Mouse (Mus musculus) midbrain, embryonic 14.5 days (tissue): ENCODE results near the gene Mtrex. TPM values are rescaled to one million over a fixed set of nuclear protein-coding genes. Genes with fewer than 3 reads are reported as not detected.

Experiments used
- ATAC-seq: fragments of 200-750 bp; cut with Nextera tagmentation; 2 replicates; pipeline ENCODE4 v1.8.0; 2017; ENCODE audit warnings: moderate number of reproducible peaks, moderate library complexity; ENCODE audit not compliant: low FRiP score, low TSS enrichment
- DNase-seq: peaks from one replicate; pipeline ENCODE4 v3.0.0-alpha.2; 2015
- H3K27ac ChIP-seq: fragments of 300-500 bp; sonication (generic); replicated peaks from 2 replicates; pipeline ENCODE4 v1.5.1; 2014; ENCODE audit warnings: mild to moderate bottlenecking, low read depth, low read length, moderate library complexity
- H3K27me3 ChIP-seq: fragments of 300-500 bp; sonication (generic); 2 replicates; pipeline ENCODE4 v1.6.1; 2014; ENCODE audit warnings: low read length, control low read depth, mixed read lengths; ENCODE audit not compliant: control insufficient read depth, insufficient read depth
- H3K36me3 ChIP-seq: fragments of 300-500 bp; sonication (generic); 2 replicates; pipeline ENCODE4 v1.6.1; 2014; ENCODE audit warnings: low read length, control low read depth; ENCODE audit not compliant: control insufficient read depth, insufficient read depth
- H3K4me1 ChIP-seq: fragments of 300-500 bp; sonication (generic); 2 replicates; pipeline ENCODE4 v1.6.1; 2014; ENCODE audit warnings: mild to moderate bottlenecking, antibody characterized with exemption, low read length, control low read depth; ENCODE audit not compliant: control insufficient read depth, insufficient read depth
- H3K4me2 ChIP-seq: fragments of 300-500 bp; sonication (generic); 2 replicates; pipeline ENCODE4 v1.6.1; 2014; ENCODE audit warnings: mild to moderate bottlenecking, low read length, moderate library complexity
- H3K4me3 ChIP-seq: fragments of 300-500 bp; sonication (generic); replicated peaks from 2 replicates; pipeline ENCODE4 v1.5.1; 2014; ENCODE audit warnings: low read depth, low read length
- H3K9ac ChIP-seq: fragments of 300-500 bp; sonication (generic); replicated peaks from 2 replicates; pipeline ENCODE4 v1.6.1; 2014; ENCODE audit warnings: mild to moderate bottlenecking, low read length, moderate library complexity
- H3K9me3 ChIP-seq: fragments of 300-500 bp; sonication (generic); 2 replicates; pipeline ENCODE4 v1.6.1; 2016; ENCODE audit warnings: low read length, control low read depth, mixed read lengths; ENCODE audit not compliant: control insufficient read depth
- WGBS: fragments of 180-500 bp; shearing (Covaris S2); extraction: QIAGEN DNeasy Blood & Tissue Kit; methylation state at CpG from one replicate; pipeline ENCODE4 v1.1.7; 2014; 5-methylcytosine and 5-hydroxymethylcytosine counted together
- polyA plus RNA-seq: library from polyadenylated mRNA; unstranded; fragments of >200 nt; fragmentation: Nextera tagmentation; extraction: Ambion mirVana; gene quantifications from 2 replicates; pipeline ENCODE4 v1.2.1, GENCODE M21; 2014

Gene Mtrex
- polyA plus RNA-seq, 1 experiment from 2014 or later, result 69.5 TPM

DNA sequence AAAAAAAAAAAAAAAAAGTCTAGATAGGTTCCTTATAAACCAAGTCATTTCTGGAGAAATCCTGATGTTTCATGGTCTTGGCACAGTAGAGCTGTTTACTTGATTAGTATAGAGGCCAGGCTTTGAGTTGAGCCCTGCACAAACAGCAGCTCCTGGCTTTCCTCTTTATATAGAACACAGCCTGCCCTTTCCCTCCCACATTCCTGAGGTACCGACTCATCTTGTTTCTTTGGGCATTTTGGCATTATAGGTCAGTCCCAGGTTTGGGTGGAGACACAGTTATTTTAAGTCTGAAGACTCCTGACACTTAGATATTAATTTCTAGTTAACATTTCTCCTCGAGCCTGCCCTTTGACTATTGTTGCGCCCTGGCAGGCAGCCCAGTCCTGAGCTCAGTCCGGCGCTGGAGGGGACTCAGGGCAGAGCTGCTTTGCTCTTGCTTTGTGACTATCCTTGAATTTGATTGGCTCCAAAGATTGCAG, 65.3 kb downstream of the Mtrex start:
- Histone ChIP-seq H3K27me3 (no peaks in the 10 kb centered on the region), H3K9me3 (no peaks in the 10 kb centered on the region), H3K9ac (no peak overlapping the region), H3K4me3 (no peak overlapping the region), H3K36me3 (peaks cover 42% of the 10 kb centered on the region), H3K4me2 (no peak overlapping the region), H3K4me1 (no peaks in the 10 kb centered on the region), H3K27ac (no peak overlapping the region)
- peak; percentile 55 for DNase-seq
- WGBS, result 41% methylated on average over 5 of the region's 5 CpGs
- no peak for ATAC-seq

GRCm38 (mm10) chr13:112860911-112861310, 66.3 kb downstream of the Mtrex start:
- no peak overlapping the region for H3K27ac ChIP-seq
- ATAC-seq (no peak), DNase-seq (no peak)
- peaks cover 33% of the 10 kb centered on the region for H3K36me3 ChIP-seq
- no peak overlapping the region for H3K4me2 ChIP-seq
- H3K4me1 ChIP-seq, result no peaks in the 10 kb centered on the region
- H3K27me3 ChIP-seq, result no peaks in the 10 kb centered on the region
- 95% methylated on average over 9 of the region's 9 CpGs for WGBS
- no peak overlapping the region for H3K9ac ChIP-seq
- no peaks in the 10 kb centered on the region for H3K9me3 ChIP-seq
- no peak overlapping the region for H3K4me3 ChIP-seq

- H3K4me2 ChIP-seq, result no peak overlapping the region
- WGBS, result 89% methylated on average over 2 of the region's 2 CpGs
- H3K9ac ChIP-seq, result no peak overlapping the region
- no peaks in the 10 kb centered on the region for H3K9me3 ChIP-seq
- H3K27ac ChIP-seq, result no peak overlapping the region
- H3K4me1 ChIP-seq, result no peaks in the 10 kb centered on the region
- H3K4me3 ChIP-seq, result no peak overlapping the region
- ATAC-seq (no peak), DNase-seq (no peak)
- peaks cover 27% of the 10 kb centered on the region for H3K36me3 ChIP-seq
- H3K27me3 ChIP-seq, result no peaks in the 10 kb centered on the region
Measured at GRCm38 (mm10) chr13:112860370-112860769, 66.8 kb downstream of the Mtrex start.

DNA sequence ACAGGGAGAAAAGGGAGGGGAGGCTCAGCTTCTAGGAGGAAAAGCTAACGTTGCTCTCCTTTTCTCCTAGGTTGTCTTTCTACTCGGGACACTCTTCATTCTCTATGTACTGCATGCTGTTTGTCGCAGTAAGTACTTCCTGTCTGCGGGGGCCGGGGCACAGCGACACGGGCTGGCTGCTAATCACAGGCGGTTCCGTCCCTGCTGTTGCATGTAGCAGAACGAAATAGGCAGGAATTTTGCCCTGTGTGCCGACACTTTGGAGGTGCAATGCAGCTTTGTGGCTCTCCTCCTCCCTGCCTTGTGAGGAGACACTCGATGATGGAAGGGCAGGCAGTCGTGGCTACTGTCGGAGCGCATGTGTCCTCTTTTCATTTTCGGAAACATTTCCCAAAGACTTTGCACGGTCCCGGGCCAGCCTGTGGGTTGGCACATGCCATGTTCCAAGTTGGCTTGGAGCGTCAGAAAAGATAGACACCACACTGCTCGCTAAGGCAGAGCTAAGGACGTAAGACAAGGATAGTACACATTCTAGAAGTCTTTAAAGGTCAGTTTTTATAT, 67.5 kb downstream of the Mtrex start:
- Histone ChIP-seq H3K4me2 (no peak overlapping the region), H3K4me3 (no peak overlapping the region), H3K9me3 (no peaks in the 10 kb centered on the region), H3K27ac (no peak overlapping the region), H3K36me3 (peaks cover 22% of the 10 kb centered on the region), H3K9ac (no peak overlapping the region), H3K27me3 (no peaks in the 10 kb centered on the region), H3K4me1 (no peaks in the 10 kb centered on the region)
- no peak for ATAC-seq
- WGBS, result 94% methylated on average over 21 of the region's 21 CpGs
- DNase-seq, result no peak

GRCm38 (mm10) chr13:112857921-112858320, 69.3 kb downstream of the Mtrex start:
- DNase-seq (no peak), ATAC-seq (no peak)
- no peak overlapping the region for H3K27ac ChIP-seq
- H3K9me3 ChIP-seq, result no peaks in the 10 kb centered on the region
- no peak overlapping the region for H3K4me2 ChIP-seq
- no peak overlapping the region for H3K4me3 ChIP-seq
- WGBS, result 72% methylated on average over 7 of the region's 7 CpGs
- no peaks in the 10 kb centered on the region for H3K27me3 ChIP-seq
- H3K36me3 ChIP-seq, result peaks cover 10% of the 10 kb centered on the region; the same call in 1 of the 2 replicates
- no peaks in the 10 kb centered on the region for H3K4me1 ChIP-seq
- no peak overlapping the region for H3K9ac ChIP-seq

GRCm38 (mm10) chr13:112854402-112854801, 72.8 kb downstream of the Mtrex start:
- Histone ChIP-seq H3K9ac (no peak overlapping the region), H3K4me1 (no peaks in the 10 kb centered on the region), H3K4me3 (no peak overlapping the region), H3K36me3 (peaks cover under 1% of the 10 kb centered on the region; the same call in 1 of the 2 replicates), H3K4me2 (no peak overlapping the region), H3K27me3 (no peaks in the 10 kb centered on the region), H3K27ac (no peak overlapping the region), H3K9me3 (no peaks in the 10 kb centered on the region)
- 72% methylated on average over 6 of the region's 6 CpGs for WGBS
- DNase-seq, result no peak
- no peak for ATAC-seq

DNA sequence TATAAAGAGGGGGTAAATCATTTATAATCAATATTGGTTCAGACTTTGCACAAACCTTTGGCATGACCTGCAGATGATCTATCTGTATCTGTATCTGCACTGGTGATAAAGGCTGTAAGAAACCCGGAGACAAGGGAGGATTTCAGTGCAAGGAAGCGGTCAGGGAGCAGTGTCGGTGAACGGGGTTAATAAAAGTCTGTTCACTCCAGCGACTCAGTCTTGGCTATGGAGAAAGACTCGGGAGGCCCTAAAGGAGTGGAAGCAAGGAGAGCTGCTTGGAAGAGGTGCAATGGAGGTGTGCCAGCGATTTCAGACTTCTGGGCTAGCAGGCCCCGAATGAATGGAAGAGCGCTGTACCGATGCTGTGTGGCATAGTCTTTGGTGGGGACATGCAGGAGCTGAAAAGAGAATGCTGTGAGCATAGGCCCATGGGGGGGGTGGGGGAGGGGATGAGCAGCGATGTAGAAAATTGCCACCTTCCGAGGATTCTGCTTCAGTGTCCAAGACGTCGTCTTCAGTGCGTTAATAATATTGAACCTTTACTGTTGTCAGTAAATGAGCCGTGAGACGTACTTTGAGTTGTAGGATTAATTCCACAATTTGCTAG, 73.4 kb downstream of the Mtrex start:
- DNase-seq, result peak; percentile 14
- Histone ChIP-seq H3K4me1 (no peaks in the 10 kb centered on the region), H3K9ac (no peak overlapping the region), H3K27ac (no peak overlapping the region), H3K4me2 (no peak overlapping the region), H3K27me3 (no peaks in the 10 kb centered on the region), H3K9me3 (no peaks in the 10 kb centered on the region), H3K36me3 (no peaks in the 10 kb centered on the region), H3K4me3 (no peak overlapping the region)
- ATAC-seq, result no peak
- 37% methylated on average over 17 of the region's 17 CpGs for WGBS

- H3K36me3 ChIP-seq, result peaks cover 5% of the 10 kb centered on the region; the same call in 1 of the 2 replicates
- ATAC-seq (no peak), DNase-seq (no peak)
- 94% methylated on average over 3 of the region's 3 CpGs for WGBS
- H3K9ac ChIP-seq, result no peak overlapping the region
- no peaks in the 10 kb centered on the region for H3K4me1 ChIP-seq
- H3K27ac ChIP-seq, result no peak overlapping the region
- no peaks in the 10 kb centered on the region for H3K27me3 ChIP-seq
- no peak overlapping the region for H3K4me3 ChIP-seq
- H3K9me3 ChIP-seq, result no peaks in the 10 kb centered on the region
- H3K4me2 ChIP-seq, result no peak overlapping the region
Measured at GRCm38 (mm10) chr13:112845931-112846330, 81.3 kb downstream of the Mtrex start.
